Mouse (Mus musculus) left cerebral cortex, postnatal 36 days (tissue): ENCODE data around the gene Zcchc10. TPM values are rescaled to one million over a fixed set of nuclear protein-coding genes. Genes with fewer than 3 reads are reported as not detected.

Source experiments
- DNase-seq, 2 experiments: peaks; one replicate each; pipeline ENCODE4 v3.0.0; 2021 to 2022; ENCODE audit warnings: low spot score in 2 of 2, mixed read lengths in 1 of 2
- intact Hi-C: fragments of 180-260 bp; cut with DNase I; formaldehyde crosslinking; loops from one replicate; pipeline ENCODE4 v1.15.1; 2025
- total RNA-seq, 2 experiments: library from RNA; stranded (reverse); gene quantifications; 2 replicates each; pipeline ENCODE4 v1.2.3; 2021

Zcchc10 gene
- total RNA-seq, 2 experiments from 2014 or later: 9.3 to 9.5 TPM

DNA sequence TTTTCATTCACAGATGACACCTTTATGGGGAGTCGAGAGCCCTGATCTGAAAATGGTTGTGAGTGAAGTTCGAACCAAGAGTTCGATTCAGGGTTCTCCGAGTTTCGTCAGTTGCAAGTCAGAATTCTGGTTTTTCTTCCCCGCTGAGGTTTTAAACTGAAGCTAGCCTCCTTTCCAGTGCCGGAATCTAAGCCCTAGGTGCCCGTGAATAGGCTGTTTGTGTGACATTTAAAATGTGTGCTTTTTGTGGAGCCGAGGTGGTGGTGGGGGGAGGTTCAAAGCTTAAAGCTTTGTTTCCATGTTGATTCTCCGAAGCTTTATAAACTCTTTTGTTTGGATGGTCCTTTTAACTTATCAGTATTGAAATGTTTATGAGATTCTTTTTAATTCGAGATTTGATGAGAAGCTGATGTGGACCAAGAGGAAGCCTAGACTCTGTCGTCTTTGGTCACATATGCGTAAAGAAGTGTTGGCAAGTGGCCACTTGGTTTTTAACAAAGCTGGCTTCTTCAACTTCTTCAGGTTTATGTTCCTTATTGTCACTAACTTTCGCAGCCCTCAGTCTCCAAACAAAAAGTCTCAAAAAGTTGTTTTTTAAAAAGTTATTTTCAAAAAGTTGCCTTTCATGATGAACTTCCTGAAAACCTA lies 27.6 kb downstream of the Zcchc10 start:
- intact Hi-C loops: loop anchor here (2.0 kb wide), 2 partner anchors 27 to 51 kb away; partner anchors contain the start of genes Hspa4 and Zcchc10
- DNase-seq: no peak

DNA sequence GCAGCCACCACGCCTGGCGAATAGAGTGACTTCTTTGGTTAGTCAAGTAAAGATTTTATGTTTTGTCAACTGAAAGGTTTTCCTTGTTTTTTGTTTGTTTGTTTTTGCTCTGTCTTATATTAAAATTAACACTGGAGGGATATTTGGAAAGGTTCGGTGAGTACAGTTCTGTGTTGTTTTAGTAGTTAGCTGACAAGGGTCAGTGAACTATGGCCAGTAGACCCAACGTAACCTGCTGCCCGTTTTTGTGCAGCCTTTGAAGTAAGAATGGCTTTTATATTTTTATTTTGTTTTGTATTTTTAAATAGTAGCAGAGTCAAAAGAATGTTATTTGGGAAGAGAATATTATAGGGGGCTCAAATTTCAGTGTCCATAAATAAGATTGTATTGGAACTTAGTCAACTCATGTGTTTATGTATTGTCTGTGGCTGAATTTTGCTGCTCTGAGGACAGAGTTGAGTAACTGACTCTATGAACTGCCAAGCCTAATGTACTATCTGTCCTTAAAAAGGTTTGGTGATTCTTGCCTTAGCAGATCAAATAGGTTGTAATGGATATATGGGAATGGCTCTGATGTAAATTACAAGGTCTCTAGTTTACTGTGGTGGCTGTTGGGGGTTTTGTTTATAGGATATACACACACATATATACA lies 34.2 kb downstream of the Zcchc10 start:
- intact Hi-C loops: no loop called here
- no peak for DNase-seq

DNA sequence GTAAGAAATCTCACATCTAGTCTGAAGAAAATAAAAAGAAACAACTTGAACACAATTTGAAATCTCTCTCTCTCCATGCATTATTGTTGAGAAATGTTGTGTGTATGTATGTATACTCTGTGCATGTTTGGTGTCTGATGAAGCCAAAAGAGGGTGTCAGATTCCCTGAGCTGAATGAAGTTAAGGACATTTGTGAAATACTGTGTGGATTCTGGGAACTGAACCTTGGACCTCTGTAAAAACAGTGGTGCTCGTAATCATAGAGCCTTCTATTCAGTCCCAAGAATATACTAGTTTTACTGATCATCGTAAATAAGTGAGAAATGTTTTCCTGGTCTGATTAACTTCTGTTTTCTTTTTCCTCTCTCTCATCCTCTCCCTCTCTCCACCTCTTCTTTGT lies 42.6 kb downstream of the Zcchc10 start:
- DNase-seq: no peak
- intact Hi-C loops: no loop called here

DNA sequence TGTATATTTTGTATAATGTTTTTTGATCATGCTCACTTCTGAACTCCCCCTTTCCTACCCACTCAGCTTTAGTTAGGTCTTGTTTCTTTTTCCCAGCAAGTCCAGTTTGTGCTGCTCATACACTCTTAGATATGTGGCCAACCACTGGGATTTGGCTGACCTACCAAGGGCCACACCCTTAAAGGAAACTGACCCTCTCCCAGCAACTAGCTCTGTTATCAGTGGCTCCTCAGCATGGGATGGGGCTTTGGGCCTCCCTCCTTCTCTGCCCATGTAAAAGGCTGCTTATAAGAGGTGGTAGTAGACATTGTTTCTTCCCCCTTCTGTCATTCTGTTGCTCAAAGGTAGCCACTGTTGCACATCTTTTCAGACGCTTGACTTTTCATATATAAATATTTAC lies 54.4 kb downstream of the Zcchc10 start:
- intact Hi-C loops: no loop called here
- DNase-seq: no peak

Other genes with a start within 250 kb of the Zcchc10 start
- gene Hspa4, start 24.2 kb upstream of the Zcchc10 start, total RNA-seq: 100 to 1,000 TPM; 163 to 181 TPM
- 100 to 1,000 TPM; 157 to 221 TPM for gene Aff4, start 26.2 kb downstream of the Zcchc10 start, total RNA-seq
- not detected for gene Leap2, start 98.5 kb downstream of the Zcchc10 start, total RNA-seq
- 100 to 1,000 TPM; 404 to 490 TPM for gene Uqcrq, start 106.2 kb downstream of the Zcchc10 start, total RNA-seq
- gene Gdf9, start 106.3 kb downstream of the Zcchc10 start, total RNA-seq: 1 to 10 TPM in 1 of 2 experiments, not detected in 1; 1.1 TPM
- gene Gm10447, start 132.4 kb downstream of the Zcchc10 start, total RNA-seq: under 1 TPM; 0.22 to 0.34 TPM
- 1 to 10 TPM; 5.3 to 5.5 TPM for gene Shroom1, start 132.5 kb downstream of the Zcchc10 start, total RNA-seq
- gene Gm9837, start 145.8 kb downstream of the Zcchc10 start, total RNA-seq: not detected
- 1 to 10 TPM; 2.6 to 3.4 TPM for gene Gm9945, start 155.5 kb downstream of the Zcchc10 start, total RNA-seq
- gene Sowaha, start 155.6 kb downstream of the Zcchc10 start, total RNA-seq: 10 to 100 TPM; 59.1 to 81.6 TPM
- 100 to 1,000 TPM; 305 to 337 TPM for gene Sept8, start 194.6 kb downstream of the Zcchc10 start, total RNA-seq
- 100 to 1,000 TPM; 115 to 130 TPM for gene Kif3a, start 242.7 kb downstream of the Zcchc10 start, total RNA-seq